Mouse (Mus musculus): ENCODE data around the gene Pkhd1. TPM values are rescaled to one million over a fixed set of nuclear protein-coding genes. Genes with fewer than 3 reads are reported as not detected.

Gene Pkhd1
- not detected in 4 replicates for total RNA-seq (2023)

DNA sequence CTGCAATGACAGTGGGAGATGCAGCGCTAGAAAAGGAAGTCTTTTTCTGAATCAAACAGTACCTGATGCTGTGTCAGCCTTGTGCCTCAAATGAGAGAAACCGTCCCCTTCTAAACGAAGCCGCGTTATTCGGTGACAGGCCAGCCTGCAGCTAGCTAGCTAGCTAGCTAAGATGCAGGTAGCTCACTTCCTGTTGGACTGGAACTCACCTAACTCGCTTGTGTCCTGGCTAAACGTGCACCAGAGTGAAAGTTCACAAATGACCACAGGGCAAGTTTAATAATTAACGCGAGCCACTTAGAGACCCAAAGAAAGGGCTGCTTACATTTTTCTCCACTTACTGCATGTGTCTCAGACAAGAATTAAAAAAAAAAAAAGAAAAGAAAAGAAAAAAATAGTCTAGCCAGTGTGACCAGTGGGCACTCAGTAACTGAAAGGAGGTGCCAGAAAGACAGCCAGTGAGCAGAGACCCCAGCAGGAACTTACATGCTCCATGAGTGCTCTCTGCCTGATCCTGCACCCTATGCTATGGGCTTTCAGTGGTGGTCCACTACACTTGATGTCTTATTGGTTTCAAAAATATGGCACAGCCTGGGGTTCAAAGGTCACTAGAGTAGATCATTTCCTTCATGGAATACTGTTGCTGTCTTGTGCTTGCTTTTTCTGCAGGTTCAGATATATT lies at the start of gene Pkhd1:
Pkhd1 (minus strand) TSS at position 216 of the 682 bp plus-strand sequence.

Other genes starting within 250 kb of the Pkhd1 start
- not detected in 4 replicates for gene Il17a, start 112.8 kb upstream of the Pkhd1 start, total RNA-seq (2023)
- 1.5 to 2.3 TPM (median 1.7 TPM) in 4 replicates for gene Il17f, start 172.6 kb upstream of the Pkhd1 start, total RNA-seq (2023)
- 47.0 to 55.3 TPM (median 47.9 TPM) in 4 replicates for gene Mcm3, start 202.2 kb upstream of the Pkhd1 start, total RNA-seq (2023)